Mouse (Mus musculus): ENCODE results near the gene Olfr165.
"Not testable (repeated sequence)": the region's sequence is repeated elsewhere in the genome, so short reads cannot be mapped to it uniquely, and the experiment has no call there.

The Olfr165 gene

GRCm38 (mm10) chr16:19423034-19423433, at the start of gene Olfr165:
TSS of gene Olfr165 (minus strand) at chr16:19423134.
- in situ Hi-C loops (cut with MboI; ENCODE audit: low pct_unique_long_range_greater_than_20kb in 1 of 2, low sequenced_read_pairs in 2 of 2, unreplicated experiment in 1 of 2): no loop called here

- in situ Hi-C loops (cut with MboI; ENCODE audit: low pct_unique_long_range_greater_than_20kb in 1 of 2, low sequenced_read_pairs in 2 of 2, unreplicated experiment in 1 of 2): no loop called here
These were observed 41.4 kb upstream of the Olfr165 start for GRCm38 (mm10) chr16:19464365-19464764.

DNA sequence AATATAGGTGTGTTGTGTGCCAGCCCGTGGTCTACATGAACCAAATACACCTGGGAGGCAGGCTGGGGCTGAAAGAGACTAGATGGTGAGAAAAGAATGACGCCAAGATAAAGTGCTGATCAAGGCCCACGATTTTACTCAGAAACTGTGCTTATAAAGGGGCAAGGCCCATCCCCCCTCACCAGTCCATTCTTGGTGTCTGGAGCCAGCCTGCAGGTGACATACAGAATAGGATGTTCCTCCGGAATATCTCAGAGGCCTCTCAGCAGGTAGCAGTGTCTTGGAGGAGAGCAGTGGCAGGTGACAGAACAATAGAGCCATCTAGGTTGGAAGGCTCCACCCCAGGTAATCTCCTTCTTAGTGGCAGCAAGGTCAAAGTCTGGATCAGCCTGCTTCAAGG, 35.8 kb upstream of the Olfr165 start:
- in situ Hi-C loops (cut with MboI; ENCODE audit: low pct_unique_long_range_greater_than_20kb in 1 of 2, low sequenced_read_pairs in 2 of 2, unreplicated experiment in 1 of 2): not testable (repeated sequence)

DNA sequence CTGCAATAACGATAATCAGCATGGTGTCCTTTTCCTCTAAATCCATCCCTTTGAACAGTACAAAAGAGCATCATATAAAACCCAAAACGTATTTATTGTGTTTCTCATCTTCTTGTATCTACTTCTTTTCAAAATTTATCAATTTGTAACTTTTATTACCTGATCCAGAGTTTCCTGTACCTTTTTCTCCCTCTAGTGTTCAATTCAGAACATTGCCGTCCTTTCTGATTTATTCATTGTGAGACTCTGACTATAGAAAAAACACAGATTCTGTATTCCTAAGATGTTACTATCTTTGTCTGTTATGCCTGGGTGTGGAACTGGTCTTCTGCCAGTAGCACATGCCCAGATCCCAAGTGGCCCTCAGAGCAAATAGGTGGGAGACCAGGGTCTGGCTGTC, 35.0 kb downstream of the Olfr165 start:
- in situ Hi-C loops (cut with MboI; ENCODE audit: low pct_unique_long_range_greater_than_20kb in 1 of 2, low sequenced_read_pairs in 2 of 2, unreplicated experiment in 1 of 2): loop anchor here (25.0 kb wide), 2 partner anchors 226 to 376 kb away; no protein-coding TSS in a partner anchor
